Mouse (Mus musculus): ENCODE results near the gene Vmn2r82. TPM values are rescaled to one million over a fixed set of nuclear protein-coding genes. Genes with fewer than 3 reads are reported as not detected.

Gene Vmn2r82
- not detected in 2 replicates for polyA plus RNA-seq (2015; fragmentation: Nextera tagmentation; extraction: Ambion mirVana)

GRCm38 (mm10) chr10:79356220-79356619, at the start of gene Vmn2r82:
Vmn2r82 (plus strand) TSS chr10:79356520.

Other genes with a start within 250 kb of the Vmn2r82 start
- gene Vmn2r80, start 207.8 kb upstream of the Vmn2r82 start, polyA plus RNA-seq (2015; fragmentation: Nextera tagmentation; extraction: Ambion mirVana) = not detected in 2 replicates
- gene Vmn2r81, start 108.8 kb upstream of the Vmn2r82 start, polyA plus RNA-seq (2015; fragmentation: Nextera tagmentation; extraction: Ambion mirVana) = not detected in 2 replicates
- not detected in 2 replicates for gene Vmn2r83, start 112.2 kb downstream of the Vmn2r82 start, polyA plus RNA-seq (2015; fragmentation: Nextera tagmentation; extraction: Ambion mirVana)
- gene Plpp2, start 177.3 kb downstream of the Vmn2r82 start, polyA plus RNA-seq (2015; fragmentation: Nextera tagmentation; extraction: Ambion mirVana) = 2.2 and 3.5 TPM in 2 replicates
- gene Mier2, start 198.7 kb downstream of the Vmn2r82 start, polyA plus RNA-seq (2015; fragmentation: Nextera tagmentation; extraction: Ambion mirVana) = 20.8 and 20.9 TPM in 2 replicates
- not detected in 2 replicates for gene Theg, start 230.8 kb downstream of the Vmn2r82 start, polyA plus RNA-seq (2015; fragmentation: Nextera tagmentation; extraction: Ambion mirVana)